Mouse (Mus musculus) regulatory T cell (primary cell): ENCODE measurements at regions not wholly inside any gene's neighbourhood (a gene's known extent, or its start where the extent isn't known, plus 50 kb on each side); places are given as distances from the start of the nearest gene placed in this dataset.

Source experiments
- in situ Hi-C: fragments of 300-600 bp; cut with MboI, MseI; formaldehyde crosslinking; loops from one replicate; pipeline ENCODE4 v1.15.1; 2025; ENCODE audit warnings: high pct_unique_total_duplicates

- in situ Hi-C loops = no loop called here
Measured at GRCm38 (mm10) chr8:50180682-50181081, 1336.9 kb upstream of the Tenm3 start.

GRCm38 (mm10) chr8:50164773-50165454, 1321.2 kb upstream of the Tenm3 start:
- in situ Hi-C loops = loop anchor here (10.0 kb wide), 1 partner anchor 1990 kb away; no protein-coding TSS in a partner anchor

GRCm38 (mm10) chr8:50161076-50161475, 1317.3 kb upstream of the Tenm3 start:
- in situ Hi-C loops = loop anchor here (10.0 kb wide), 1 partner anchor 1986 kb away; no protein-coding TSS in a partner anchor

- in situ Hi-C loops = loop anchor here (10.0 kb wide), 1 partner anchor 1986 kb away; no protein-coding TSS in a partner anchor
Measured at GRCm38 (mm10) chr8:50160326-50160725, 1316.6 kb upstream of the Tenm3 start.

GRCm38 (mm10) chr8:50139876-50140275, 1296.1 kb upstream of the Tenm3 start:
- in situ Hi-C loops = no loop called here

GRCm38 (mm10) chr8:50120041-50120440, 1276.3 kb upstream of the Tenm3 start:
- in situ Hi-C loops = no loop called here

- in situ Hi-C loops = no loop called here
Measured at GRCm38 (mm10) chr8:50082378-50082777, 1238.6 kb upstream of the Tenm3 start.

- in situ Hi-C loops = no loop called here
Measured at GRCm38 (mm10) chr8:50037096-50037495, 1193.3 kb upstream of the Tenm3 start.

- in situ Hi-C loops = loop anchor here (10.0 kb wide), 1 partner anchor 1193 kb away; no protein-coding TSS in a partner anchor
Measured at GRCm38 (mm10) chr8:50027544-50027943, 1183.8 kb upstream of the Tenm3 start.

GRCm38 (mm10) chr8:50007546-50007945, 1163.8 kb upstream of the Tenm3 start:
- in situ Hi-C loops = no loop called here

GRCm38 (mm10) chr8:50004254-50004653, 1160.5 kb upstream of the Tenm3 start:
- in situ Hi-C loops = no loop called here

GRCm38 (mm10) chr8:50003641-50004040, 1159.9 kb upstream of the Tenm3 start:
- in situ Hi-C loops = no loop called here

- in situ Hi-C loops = no loop called here
Measured at GRCm38 (mm10) chr8:49998281-49999037, 1154.7 kb upstream of the Tenm3 start.
